Mouse (Mus musculus) monocyte, adult 2 months (primary cell): ENCODE measurements around the gene Diablo.
A peak's percentile ranks its signal among the peaks of the same experiment; 100 is the strongest.
"Not testable (repeated sequence)": the region's sequence is repeated elsewhere in the genome, so short reads cannot be mapped to it uniquely, and the experiment has no call there.

Source experiments
- DNase-seq, 2 experiments: peaks; one replicate each; pipeline ENCODE4 v3.0.0; 2022; ENCODE audit warnings: low spot score in 2 of 2, low read depth in 1 of 2

Gene Diablo

DNA sequence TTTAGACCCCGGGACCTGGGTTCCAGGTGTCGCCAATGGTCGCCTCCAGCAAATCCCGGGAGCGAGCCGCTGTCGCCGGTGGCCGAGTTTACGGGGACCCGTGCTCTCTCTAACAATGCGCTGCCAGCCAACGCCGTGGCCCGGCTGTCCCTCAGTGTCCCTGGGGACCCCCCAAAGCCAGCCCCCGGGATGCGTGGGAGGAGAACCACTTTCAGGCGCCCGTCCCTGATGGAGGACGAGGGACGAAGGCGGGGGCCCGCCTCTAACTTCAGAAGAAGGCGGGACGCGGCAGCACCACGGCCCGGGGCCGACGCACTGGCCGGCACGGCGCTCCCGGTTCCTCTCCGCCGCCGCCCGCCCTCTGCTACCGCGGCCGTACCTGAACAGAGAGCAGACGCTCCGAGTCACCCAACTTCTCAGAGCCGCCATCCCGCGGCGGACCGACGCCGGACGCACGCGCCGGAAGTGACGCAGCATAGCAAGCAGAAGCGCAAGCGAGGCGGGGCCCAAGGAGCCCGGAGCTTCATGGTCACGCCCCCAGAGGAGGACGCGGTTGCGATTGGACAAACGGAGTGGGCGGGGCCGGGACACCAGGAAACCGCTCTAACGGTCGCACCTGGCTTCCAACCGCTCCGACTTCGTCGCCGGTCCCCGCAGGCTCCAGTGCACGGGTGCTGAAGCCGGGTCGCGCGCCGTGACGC lies at the start of gene Diablo:
Gene Diablo, minus strand, starts transcription at position 485 of the 701 bp plus-strand sequence.
- peak; percentile 97 for DNase-seq

DNA sequence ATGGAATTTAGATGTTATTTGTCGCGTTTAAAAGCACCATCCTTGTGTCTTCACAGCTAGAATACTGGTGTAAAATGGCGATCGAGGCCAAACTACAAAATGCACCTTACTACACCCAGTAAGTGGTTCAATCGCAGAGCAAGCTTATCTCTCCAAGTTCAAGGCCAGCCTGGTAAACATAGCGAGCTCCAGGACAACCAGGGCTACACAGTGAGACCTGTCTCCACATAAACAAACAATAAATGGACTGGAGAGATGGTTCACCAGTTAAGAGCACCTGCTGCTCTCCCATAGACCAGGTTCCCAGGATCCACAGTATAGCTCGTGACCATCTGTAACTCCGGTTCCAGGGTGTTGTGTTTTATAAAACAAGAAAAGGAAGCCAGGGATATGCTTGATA lies 49.4 kb upstream of the Diablo start:
- DNase-seq = no peak

DNA sequence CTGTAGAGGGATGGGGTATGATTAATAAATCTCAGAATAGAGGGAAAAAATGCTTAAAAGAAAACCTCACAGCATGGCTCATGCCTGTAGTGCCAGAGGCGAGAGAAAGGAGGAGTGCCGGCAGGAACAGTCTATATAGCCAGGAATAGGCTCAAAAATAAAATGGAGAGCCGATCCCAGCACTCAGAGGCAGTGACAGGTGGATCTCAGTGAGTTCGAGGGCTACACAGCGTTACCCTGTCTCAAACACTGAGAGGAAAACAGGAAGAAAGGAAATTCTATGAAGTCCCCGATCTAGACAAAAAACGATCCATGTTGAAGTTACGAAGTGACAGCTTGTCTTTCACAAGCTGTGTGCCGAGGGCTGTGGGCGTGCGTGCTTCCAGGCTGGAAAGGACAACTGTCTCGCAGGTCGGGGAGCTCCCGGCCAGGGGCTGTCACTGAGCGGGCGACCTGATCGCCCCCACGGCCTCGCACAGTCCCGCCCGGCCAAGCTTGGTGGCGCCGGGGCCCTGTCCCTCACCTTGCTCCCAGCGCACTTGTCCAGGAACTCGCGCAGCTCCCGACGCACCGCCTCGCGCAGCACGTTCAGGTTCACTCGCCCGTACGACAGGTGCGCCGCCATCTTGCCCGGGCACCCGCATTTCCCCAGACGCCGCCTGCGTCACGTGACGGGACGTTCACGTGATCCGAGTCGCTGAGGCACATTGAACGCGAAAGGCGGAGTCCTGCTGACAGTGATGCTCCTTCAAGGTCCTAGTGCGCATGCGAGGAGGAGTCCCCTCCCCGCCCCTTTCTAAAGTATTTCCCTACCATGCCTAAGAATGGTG lies 48.6 kb upstream of the Diablo start, which contains the start of gene Vps33a:
Gene Vps33a, minus strand, starts transcription at position 682 of the 830 bp plus-strand sequence.
- DNase-seq = peak; percentile 92 to 93

DNA sequence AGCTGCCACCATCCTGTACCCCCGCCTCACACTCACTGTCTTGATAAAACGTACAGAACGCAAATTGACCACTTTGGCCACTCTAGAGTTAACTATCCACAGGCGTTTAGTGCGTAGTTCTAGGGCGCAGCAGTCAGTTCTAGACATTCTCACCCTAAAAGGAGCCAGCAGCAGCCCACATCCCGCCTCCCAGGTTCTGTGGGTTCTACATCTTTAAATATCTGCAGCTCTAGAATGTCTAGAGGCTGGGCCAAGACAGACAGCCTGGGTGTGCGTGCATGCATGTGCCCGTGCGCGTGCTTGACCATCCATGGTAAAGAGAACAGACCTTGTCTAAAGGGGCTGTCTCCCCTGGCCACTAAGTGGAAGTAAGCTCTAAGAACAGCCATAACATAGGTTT lies 37.2 kb upstream of the Diablo start:
- no peak for DNase-seq

DNA sequence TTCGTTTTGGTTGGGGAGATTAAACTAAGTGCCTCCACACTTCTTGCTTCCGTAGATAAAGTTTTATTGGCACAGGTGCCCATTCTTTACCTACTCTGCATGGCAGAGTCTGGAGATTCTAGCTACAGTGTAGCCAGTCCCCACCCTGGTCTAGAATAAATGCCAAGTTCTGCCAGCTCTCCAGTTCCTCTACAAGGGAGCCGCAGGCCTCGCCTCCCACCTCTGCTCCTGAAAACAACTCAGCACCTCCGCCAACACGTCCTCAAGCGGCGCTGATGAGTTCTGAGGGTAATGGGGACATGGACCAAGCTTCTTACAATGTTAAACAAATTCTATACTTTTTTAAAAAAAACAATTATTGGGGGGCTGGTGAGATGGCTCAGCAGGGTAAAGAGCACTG lies 35.6 kb upstream of the Diablo start:
- no peak for DNase-seq

DNA sequence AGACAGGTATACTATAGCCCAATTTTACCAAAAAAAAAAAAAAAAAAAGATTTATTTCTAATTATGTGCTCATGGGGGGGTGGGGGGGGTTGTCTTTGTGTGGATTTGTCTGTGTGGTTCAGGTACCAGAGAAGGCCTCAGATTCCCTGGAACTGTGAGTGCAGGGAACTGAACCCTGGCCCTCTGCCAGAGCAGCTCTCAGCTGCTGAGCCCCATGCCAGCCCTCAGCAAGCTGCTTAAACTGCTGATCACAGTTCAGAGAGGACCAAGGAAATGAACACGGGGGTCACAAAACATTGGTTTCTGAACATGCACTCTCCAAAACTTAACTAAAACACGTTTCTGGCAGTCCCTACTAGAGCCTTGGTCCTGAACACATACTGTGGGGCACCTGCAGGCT lies 32.5 kb upstream of the Diablo start:
- DNase-seq = no peak

DNA sequence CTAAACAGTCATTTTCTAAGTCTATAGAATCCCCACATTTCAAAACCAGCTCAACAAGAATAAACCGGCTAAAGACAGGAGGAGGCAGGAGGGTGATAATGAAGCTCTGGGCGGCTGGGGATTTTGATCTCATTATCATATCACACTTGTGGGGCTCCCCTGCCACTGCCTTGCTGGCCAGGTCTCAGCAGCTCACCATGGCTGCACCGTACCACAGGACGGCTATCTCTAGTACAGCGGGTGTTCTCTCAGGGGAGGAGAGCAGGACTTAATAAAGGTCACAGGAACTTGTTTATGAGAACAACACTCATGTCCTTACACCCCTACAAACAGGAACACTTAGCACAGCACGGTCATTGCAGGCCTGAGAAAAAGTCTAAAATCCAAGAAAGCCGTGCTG lies 31.7 kb upstream of the Diablo start:
- no peak for DNase-seq

DNA sequence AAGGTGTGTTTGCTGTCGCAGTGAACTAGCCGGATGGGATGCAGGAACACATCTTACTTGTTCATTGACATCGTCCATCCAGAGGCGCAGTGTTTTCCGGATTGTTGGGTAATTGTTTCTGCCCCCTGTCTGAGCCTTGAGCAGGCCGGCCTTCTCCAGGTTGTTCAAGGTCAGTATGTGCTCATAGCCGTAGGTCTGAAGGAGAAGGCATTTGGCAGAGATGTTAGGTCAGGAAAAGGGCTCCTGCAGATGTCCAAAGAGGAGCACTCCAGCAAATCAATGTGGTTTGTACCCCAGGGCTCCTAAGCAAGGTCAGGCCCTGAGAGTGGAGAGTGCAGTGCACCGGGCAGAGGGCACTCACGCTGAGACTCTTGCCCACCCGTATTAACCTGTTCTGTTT lies 9.8 kb upstream of the Diablo start:
- no peak for DNase-seq

DNA sequence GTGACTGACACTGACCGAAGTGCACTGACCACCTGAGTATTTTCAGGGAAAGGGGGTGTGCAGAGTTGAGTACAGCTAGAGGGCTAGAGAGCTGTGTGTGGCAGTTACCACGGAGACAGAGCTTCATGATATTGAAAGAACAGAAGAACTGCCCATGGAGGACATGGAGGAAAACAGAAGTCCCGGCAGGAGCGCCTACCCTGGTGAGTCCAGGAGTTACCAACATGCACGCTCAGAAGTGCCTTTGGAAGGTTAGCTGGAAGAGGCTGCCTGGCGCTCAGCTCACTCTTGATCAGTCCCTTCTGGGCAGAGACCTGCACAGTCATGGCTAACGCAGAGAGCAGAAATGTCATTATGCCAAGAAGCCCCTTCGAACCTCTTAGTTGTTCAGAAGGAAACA lies 6.1 kb upstream of the Diablo start:
- no peak for DNase-seq

DNA sequence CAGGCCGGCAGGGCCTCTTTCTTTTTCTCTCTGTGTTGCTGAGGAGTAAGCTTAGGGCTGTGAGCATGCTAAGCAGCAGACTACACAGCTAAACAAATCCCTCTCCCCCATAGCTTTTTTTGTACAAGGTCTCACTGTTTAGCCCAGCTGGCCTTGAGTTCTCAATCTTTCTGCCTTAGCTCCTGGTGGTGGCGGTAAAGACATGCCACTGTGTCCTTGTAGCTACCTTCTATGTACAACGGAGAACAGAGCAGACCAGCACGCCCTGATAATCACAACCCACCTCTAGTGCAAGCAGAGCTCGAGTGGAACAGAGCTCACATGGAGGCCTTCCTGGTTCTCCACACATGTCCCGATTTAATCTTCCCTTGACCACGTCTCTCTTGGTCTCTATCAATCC lies 4.7 kb upstream of the Diablo start:
- no peak for DNase-seq

DNA sequence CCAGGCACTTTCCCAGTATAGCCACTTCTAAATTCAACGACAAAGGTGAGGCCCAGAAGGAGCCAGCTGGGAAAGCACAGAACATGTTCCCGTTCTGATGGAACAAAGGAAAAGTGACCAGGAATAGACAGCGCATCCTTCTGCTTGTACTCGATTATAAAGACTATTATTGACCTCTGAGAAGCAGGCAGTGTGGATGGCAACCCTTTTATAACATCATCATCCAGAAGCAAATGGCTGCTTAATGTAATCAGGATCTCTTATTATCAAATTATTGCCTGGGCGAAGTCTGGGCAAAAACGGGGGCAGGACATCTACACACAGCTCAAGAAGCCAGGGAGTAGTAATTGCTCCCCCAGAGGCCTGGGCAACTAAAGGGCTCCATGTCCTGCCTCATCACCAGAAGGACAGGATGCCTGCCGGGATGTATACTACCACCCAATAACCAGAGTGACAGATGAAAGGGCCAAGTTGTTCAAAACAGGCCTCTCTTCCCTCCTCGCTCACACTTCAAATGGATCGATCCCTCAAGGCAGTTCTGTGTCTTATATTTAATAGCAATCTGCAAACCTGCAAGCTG lies 2.0 kb upstream of the Diablo start:
- no peak for DNase-seq

DNA sequence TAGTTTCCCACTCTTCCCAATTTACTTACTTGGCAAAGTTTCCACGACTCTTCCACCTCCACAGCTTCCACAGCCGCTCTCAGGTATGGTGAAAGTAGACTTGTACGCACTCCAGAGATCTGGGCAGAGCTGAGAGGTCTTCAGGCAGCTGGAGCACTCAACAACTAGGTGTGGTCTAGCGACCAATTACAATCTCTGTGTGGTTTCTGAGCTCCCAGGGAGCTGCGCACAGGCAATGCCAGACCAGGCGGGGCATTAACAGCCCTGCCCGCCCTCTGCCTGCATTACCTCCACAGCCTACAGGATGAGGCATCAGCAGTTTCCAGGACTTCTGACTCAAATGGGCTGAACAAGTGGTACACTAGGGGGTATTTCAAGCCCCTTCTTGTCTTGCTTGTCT lies 1.3 kb upstream of the Diablo start, which contains the start of gene Gm49027:
Gene Gm49027, minus strand, starts transcription at position 208 of the 400 bp plus-strand sequence.
- no peak for DNase-seq

DNA sequence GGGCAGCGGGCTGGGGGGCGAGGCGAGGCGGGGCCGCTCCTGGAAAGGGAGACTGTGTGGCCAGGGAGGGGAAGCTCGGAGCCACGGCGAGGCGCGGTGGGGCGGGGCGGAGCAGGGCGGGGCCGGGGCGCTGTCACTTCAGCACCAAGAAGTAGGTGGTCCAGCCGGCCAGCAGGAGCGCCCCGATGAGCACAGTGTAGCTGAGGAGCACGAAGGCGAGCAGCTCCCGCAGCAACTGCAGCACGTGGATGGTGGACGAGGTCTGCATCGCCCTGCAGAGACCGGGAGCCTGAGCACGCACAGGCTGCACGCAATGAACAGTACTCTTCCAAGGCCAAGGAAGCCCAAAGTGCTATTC lies 396 bp upstream of the Diablo start:
- no peak for DNase-seq

DNA sequence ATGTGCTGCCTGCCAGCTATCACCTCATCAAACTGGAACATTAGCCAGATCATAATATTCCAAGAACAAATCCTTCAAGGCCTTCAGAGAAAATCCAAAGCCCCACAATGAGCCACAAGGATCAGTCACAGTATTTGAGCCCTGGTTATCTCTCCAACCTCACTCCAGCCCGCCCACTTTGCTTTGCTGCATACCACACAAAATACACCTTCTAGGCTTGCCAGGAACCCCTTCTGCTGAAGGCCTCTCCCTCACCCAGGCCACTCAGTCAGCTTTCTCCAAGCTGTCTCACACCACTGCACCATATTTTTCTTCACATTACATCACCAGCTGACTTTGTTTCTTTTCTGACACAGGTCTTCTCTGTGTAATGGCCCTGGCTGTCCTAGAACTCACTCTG lies 1.8 kb downstream of the Diablo start:
- no peak for DNase-seq

DNA sequence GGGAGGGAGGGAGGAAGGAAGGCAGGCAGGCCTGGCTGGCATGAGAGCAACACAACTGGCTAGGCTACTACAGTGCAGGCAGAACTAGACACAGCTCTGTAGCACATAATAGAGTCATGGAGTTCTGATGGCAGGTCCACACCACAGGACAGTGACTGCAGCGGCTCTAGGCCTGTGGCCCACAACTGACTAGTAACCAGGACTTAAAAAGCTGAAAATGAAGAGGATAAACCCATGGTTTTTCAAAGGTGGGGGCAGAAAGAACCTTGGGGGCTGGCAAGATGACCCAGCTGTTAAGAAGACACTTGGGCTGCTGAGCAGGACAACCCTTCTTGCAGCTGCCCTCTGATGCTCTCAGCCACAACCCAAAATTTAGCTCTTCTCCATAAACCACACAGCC lies 2.4 kb downstream of the Diablo start:
- DNase-seq = no peak

DNA sequence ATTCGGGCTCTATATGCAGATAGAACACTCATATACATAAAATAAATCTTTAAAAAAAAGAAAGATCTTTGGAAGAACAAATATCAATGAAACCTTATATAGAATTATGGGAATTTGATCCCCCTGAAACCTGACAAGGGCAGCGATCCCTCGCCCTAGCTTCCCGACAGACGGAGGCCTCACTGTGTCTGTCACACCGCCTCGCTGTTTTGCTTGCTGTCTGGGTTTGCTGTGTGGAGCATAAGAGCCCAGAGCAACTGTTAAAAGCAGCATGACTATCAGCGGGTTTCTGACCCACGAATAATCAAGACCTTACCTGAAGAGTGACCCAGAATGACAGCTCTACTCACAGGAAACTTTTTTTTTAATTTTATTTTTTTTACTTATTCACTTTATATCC lies 3.3 kb downstream of the Diablo start:
- no peak for DNase-seq

DNA sequence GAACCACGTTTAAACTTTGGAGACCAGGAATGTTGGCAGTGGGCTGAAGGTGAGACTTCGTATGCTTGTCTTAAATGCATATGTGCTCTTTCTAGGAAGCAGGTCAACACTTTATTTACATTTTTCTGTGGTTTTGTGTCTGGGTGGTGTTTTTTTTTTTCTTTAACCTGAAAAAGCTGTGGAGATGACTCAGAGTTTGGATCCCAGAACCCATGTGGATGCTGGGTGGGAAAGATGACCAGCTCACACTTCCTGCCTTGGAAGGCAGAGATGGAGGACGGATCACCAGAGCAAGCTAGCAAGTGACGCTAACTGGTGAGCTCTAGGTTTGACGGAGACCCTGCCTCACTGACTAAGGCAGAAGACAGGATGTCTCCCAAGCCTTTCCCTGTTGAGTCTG lies 9.1 kb downstream of the Diablo start:
- no peak for DNase-seq

DNA sequence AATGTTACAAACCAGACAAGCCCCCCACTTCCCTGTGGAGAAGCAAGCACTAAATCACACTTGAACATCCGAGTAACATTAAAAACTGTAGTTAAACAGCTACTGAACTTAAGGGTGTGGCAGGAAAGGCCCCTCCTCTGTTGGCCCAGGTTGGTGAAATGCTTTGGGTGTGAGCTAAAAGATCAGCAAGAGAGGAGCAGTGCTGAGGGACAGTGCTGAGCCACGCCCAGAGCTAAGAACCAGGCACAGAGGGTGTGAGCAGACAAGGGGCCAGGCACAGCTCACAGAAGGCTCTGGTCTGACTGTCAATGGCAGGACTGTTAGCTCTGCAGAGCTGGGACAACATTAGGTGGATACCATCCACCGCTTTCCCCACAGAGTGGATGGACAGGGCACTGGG lies 11.9 kb downstream of the Diablo start:
- DNase-seq = no peak

DNA sequence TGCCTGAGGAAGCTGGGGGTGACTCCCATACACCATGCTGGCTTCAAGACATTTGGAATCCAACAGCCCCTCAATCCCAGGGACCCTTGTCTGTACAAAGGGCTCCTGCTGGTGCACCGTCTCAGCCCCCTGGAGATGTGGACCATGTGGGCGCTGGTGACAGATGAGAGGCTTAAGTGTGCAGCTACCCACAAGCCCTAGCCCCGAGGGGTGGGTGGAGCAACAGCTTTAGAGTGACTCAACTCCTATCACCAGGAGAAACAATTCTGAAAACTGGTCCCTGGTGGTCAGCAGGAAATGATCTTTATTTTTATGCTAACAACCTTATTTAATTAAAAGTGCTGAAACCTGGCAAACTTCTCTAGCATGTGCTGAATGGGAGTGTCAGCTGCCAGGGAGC lies 12.6 kb downstream of the Diablo start:
- not testable (repeated sequence) for DNase-seq

DNA sequence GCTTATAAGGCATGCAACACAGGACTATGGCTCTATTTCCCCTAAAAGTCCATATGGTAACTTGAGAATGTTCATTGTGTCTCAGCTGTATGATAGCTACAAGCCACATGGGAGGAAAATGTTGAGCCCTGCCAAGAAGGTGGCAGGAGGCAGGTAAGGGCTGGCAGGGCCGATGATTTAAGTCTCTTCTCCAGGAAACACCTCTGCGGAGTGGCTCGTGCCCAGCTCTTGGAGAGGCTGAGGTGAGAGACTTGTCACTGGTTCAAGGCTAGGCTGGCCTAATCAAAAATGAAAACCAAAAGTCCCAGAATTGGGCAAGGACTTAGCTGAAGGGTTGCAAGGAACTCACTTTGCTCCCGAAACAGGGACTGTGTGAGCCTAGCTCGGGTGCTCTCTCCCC lies 13.8 kb downstream of the Diablo start, which contains the start of gene B3gnt4:
Gene B3gnt4, plus strand, starts transcription at position 301 of the 400 bp plus-strand sequence.
- DNase-seq = no peak

DNA sequence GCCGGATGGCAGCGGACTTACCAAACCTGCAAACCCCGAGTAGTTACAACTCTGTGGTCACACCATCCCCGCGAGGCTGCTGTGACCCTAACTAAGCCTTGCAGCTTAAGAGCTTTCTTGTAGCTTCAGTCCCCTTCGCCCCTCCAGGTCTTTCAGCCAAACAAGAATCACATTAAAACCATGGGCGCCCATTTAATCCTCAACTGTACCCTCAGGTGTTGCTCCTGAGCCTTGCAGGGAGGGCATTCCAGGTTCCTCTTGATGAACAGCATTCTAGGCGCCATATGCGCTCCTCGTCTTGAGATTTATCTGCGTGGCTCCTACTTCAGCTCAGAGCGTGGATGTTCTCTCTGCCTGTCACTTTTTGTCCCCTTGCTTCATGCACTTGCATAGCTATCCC lies 15.1 kb downstream of the Diablo start:
- no peak for DNase-seq
